Mouse (Mus musculus): ENCODE data around the gene Tmem165.

- TF ChIP-seq CTCF (IDR thresholded peaks at IDR 0.05; ENCODE audit: control insufficient read depth, insufficient read depth, insufficient read length) (no peak), MYOG (IDR thresholded peaks at IDR 0.05; ENCODE audit: control insufficient read depth, extremely low read depth, insufficient read length) (no peak), MAX (IDR thresholded peaks at IDR 0.05) (no peak), FOSL1 (IDR thresholded peaks at IDR 0.05; ENCODE audit: insufficient read depth, low read length, poor library complexity, severe bottlenecking) (no peak), CEBPB (IDR thresholded peaks at IDR 0.05; ENCODE audit: low read depth) (no peak)
These were observed 20.8 kb upstream of the Tmem165 start for GRCm38 (mm10) chr5:76162926-76163325.
